Mouse (Mus musculus) hindbrain, embryonic 16.5 days (tissue): ENCODE results near the gene Pafah2. TPM values are rescaled to one million over a fixed set of nuclear protein-coding genes. Genes with fewer than 3 reads are reported as not detected.

Experiments used
- ATAC-seq: fragments of 200-750 bp; cut with Nextera tagmentation; 2 replicates; pipeline ENCODE4 v1.8.0; 2017; ENCODE audit warnings: moderate TSS enrichment, moderate library complexity
- H3K27ac ChIP-seq: fragments of 300-500 bp; sonication (generic); 2 replicates; pipeline ENCODE4 v1.5.1; 2014; ENCODE audit warnings: low read depth, mild to moderate bottlenecking, control low read depth, low read length, moderate library complexity
- H3K27me3 ChIP-seq: fragments of 300-500 bp; sonication (generic); replicated peaks from 2 replicates; pipeline ENCODE4 v1.6.1; 2014; ENCODE audit warnings: low read length; ENCODE audit not compliant: control insufficient read depth, insufficient read depth
- H3K36me3 ChIP-seq: fragments of 300-500 bp; sonication (generic); 2 replicates; pipeline ENCODE4 v1.6.1; 2014; ENCODE audit warnings: mild to moderate bottlenecking, low read length, moderate library complexity, mixed read lengths; ENCODE audit not compliant: control insufficient read depth, insufficient read depth
- H3K4me1 ChIP-seq: fragments of 300-500 bp; sonication (generic); 2 replicates; pipeline ENCODE4 v1.6.1; 2014; ENCODE audit warnings: low read depth, low read length; ENCODE audit not compliant: control insufficient read depth, insufficient read depth
- H3K4me2 ChIP-seq: fragments of 300-500 bp; sonication (generic); 2 replicates; pipeline ENCODE4 v1.6.1; 2014; ENCODE audit warnings: mild to moderate bottlenecking, low read length, control low read depth, moderate library complexity
- H3K4me3 ChIP-seq: fragments of 300-500 bp; sonication (generic); 2 replicates; pipeline ENCODE4 v1.5.1; 2014; ENCODE audit warnings: mild to moderate bottlenecking, low read length, control low read depth, moderate library complexity
- H3K9ac ChIP-seq: fragments of 300-500 bp; sonication (generic); 2 replicates; pipeline ENCODE4 v1.6.1; 2014; ENCODE audit warnings: low read depth, mild to moderate bottlenecking, control low read depth, low read length, moderate library complexity
- H3K9me3 ChIP-seq: fragments of 300-500 bp; sonication (generic); 2 replicates; pipeline ENCODE4 v1.6.1; 2014; ENCODE audit warnings: mild to moderate bottlenecking, low read length, moderate library complexity; ENCODE audit not compliant: control insufficient read depth
- WGBS: fragments of 180-500 bp; shearing (Covaris S2); extraction: QIAGEN DNeasy Blood & Tissue Kit; methylation state at CpG from one replicate; pipeline ENCODE4 v1.1.7; 2014; 5-methylcytosine and 5-hydroxymethylcytosine counted together
- polyA plus RNA-seq: library from polyadenylated mRNA; unstranded; fragments of >200 nt; fragmentation: Nextera tagmentation; extraction: Ambion mirVana; gene quantifications from 2 replicates; pipeline ENCODE4 v1.2.1, GENCODE M21; 2015

Pafah2 gene
- polyA plus RNA-seq, 1 experiment from 2014 or later = 7.8 TPM

GRCm38 (mm10) chr4:134388397-134388796 is 7.7 kb upstream of the Pafah2 start:
- WGBS = 10% methylated on average over 5 of the region's 5 CpGs
- no peak overlapping the region for H3K9ac ChIP-seq
- H3K9me3 ChIP-seq = 0 out of 2 replicates have a peak, but pooled peaks cover 2% of the 10 kb centered on the region
- H3K27ac ChIP-seq = no peak overlapping the region
- H3K4me2 ChIP-seq = no peak overlapping the region
- peaks cover 3% of the 10 kb centered on the region; the same call in 1 of the 2 replicates for H3K4me1 ChIP-seq
- no peak overlapping the region for H3K4me3 ChIP-seq
- H3K36me3 ChIP-seq = no peaks in the 10 kb centered on the region
- H3K27me3 ChIP-seq = no peaks in the 10 kb centered on the region
- ATAC-seq = no peak

DNA sequence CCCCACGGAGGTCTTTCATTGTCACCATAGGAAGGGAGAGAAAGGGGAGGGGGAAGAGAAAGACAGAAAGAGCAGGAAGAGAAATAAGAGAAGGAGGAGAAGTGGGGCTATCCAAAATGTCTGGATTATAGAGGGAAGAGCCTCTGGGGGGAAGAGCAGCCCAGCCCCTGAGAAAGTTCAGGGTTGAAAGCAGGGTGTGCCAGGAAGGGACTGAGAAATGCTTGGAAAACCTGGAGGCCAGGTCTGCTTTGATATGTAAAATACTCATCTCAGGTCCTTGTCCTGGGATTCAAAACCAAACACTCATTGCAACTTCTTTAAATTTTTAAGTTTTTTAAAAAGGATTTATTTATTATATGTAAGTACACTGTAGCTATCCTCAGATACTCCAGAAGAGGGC is 4.5 kb upstream of the Pafah2 start:
- ATAC-seq = no peak
- 0 out of 2 replicates have a peak, but pooled peaks cover 2% of the 10 kb centered on the region for H3K9me3 ChIP-seq
- no peaks in the 10 kb centered on the region for H3K27me3 ChIP-seq
- no peak overlapping the region for H3K4me3 ChIP-seq
- H3K4me2 ChIP-seq = no peak overlapping the region
- H3K36me3 ChIP-seq = no peaks in the 10 kb centered on the region
- no peak overlapping the region for H3K27ac ChIP-seq
- peaks cover 3% of the 10 kb centered on the region; the same call in 1 of the 2 replicates for H3K4me1 ChIP-seq
- H3K9ac ChIP-seq = no peak overlapping the region
- 93% methylated on average over 1 of the region's 1 CpGs for WGBS

DNA sequence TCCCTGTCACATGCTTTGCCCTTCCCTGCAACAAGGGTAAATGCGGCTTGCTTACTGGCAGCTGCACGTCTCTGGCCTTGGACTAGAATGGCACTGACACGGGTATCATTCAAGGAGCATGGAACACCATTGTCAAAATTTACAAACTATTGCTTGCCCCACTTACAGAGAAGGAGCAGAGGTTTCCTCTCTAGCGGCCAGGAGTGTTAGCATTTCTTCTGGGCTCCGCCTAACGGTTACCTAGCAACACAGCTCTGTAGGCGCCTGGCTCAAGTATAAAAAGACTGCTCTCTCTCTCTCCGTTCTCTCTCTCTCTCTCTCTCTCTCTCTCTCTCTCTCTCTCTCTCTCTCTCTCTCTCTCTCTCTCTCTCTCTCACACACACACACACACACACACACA is 3.5 kb upstream of the Pafah2 start:
- no peak overlapping the region for H3K4me3 ChIP-seq
- H3K9me3 ChIP-seq = 0 out of 2 replicates have a peak, but pooled peaks cover 2% of the 10 kb centered on the region
- H3K27ac ChIP-seq = no peak overlapping the region; the same call in 1 of the 2 replicates
- no peak overlapping the region for H3K9ac ChIP-seq
- H3K27me3 ChIP-seq = no peaks in the 10 kb centered on the region
- no peak overlapping the region for H3K4me2 ChIP-seq
- ATAC-seq = no peak
- peaks cover 9% of the 10 kb centered on the region for H3K4me1 ChIP-seq
- no peaks in the 10 kb centered on the region for H3K36me3 ChIP-seq
- 6% methylated on average over 8 of the region's 8 CpGs for WGBS

DNA sequence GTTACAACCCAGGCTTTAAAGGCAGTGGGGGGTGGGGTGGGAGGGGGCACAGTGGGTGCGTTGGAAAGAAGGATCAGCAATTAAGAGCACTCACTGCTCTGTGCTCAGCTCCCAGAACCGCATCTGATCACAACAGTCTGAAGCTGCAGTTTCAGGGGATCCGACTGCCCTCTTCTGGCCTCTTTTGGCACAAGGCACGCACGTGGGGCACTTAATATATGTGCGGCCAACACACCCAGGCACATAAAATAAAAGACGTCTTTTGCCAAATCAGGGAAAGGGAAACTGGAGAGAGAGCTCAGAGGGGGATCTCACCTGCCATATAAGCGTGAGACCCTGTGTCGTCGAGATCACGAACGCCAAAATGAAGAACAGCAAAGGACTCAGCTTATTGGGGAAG is 3.1 kb upstream of the Pafah2 start:
- Histone ChIP-seq H3K27ac (no peak overlapping the region), H3K9ac (no peak overlapping the region), H3K4me3 (no peak overlapping the region), H3K9me3 (0 out of 2 replicates have a peak, but pooled peaks cover 2% of the 10 kb centered on the region), H3K27me3 (no peaks in the 10 kb centered on the region), H3K4me1 (peaks cover 11% of the 10 kb centered on the region), H3K36me3 (no peaks in the 10 kb centered on the region), H3K4me2 (no peak overlapping the region; the same call in 1 of the 2 replicates)
- WGBS = 21% methylated on average over 12 of the region's 12 CpGs
- ATAC-seq = no peak

- WGBS = 95% methylated on average over 7 of the region's 7 CpGs
- Histone ChIP-seq H3K4me2 (no peak overlapping the region), H3K9me3 (0 out of 2 replicates have a peak, but pooled peaks cover 2% of the 10 kb centered on the region), H3K4me3 (no peak overlapping the region), H3K9ac (no peak overlapping the region), H3K4me1 (peaks cover 18% of the 10 kb centered on the region), H3K27ac (no peak overlapping the region; the same call in 1 of the 2 replicates), H3K27me3 (no peaks in the 10 kb centered on the region), H3K36me3 (no peaks in the 10 kb centered on the region)
- no peak for ATAC-seq
These were observed 978 bp upstream of the Pafah2 start for GRCm38 (mm10) chr4:134395142-134395541.

- no peaks in the 10 kb centered on the region for H3K9me3 ChIP-seq
- WGBS = 26% methylated on average over 7 of the region's 7 CpGs
- no peak for ATAC-seq
- H3K4me1 ChIP-seq = peaks cover 23% of the 10 kb centered on the region
- H3K4me3 ChIP-seq = peak overlapping the region; percentile 16; the same call in 1 of the 2 replicates
- H3K27ac ChIP-seq = peak overlapping the region; percentile 62
- no peaks in the 10 kb centered on the region for H3K27me3 ChIP-seq
- no peaks in the 10 kb centered on the region for H3K36me3 ChIP-seq
- peak overlapping the region; percentile 51; the same call in 1 of the 2 replicates for H3K9ac ChIP-seq
- peak overlapping the region; percentile 67 for H3K4me2 ChIP-seq
These were observed 1.0 kb downstream of the Pafah2 start for GRCm38 (mm10) chr4:134397121-134397520.

DNA sequence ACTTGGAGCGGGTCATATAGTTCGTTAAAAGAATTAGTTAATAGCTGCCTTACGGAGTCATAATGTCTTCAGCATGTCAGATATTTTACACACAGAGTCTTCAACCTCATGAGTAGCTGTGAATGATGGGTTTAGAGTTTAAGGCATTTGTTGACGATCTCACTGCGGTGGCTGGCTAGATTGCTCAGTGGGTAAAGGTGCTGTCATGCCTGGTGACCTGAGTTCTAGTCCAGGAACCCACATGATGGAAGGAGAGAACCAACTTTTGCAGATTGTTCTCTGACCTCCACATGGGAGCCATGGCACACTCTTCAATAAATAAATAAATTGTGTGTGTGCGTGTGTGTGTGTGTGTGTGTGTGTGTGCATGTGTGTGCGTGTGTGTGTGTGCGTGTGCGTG is 1.6 kb downstream of the Pafah2 start:
- no peak for ATAC-seq
- Histone ChIP-seq H3K9me3 (no peaks in the 10 kb centered on the region), H3K9ac (no peak overlapping the region), H3K4me1 (peaks cover 22% of the 10 kb centered on the region), H3K4me2 (no peak overlapping the region), H3K36me3 (no peaks in the 10 kb centered on the region), H3K27ac (no peak overlapping the region), H3K27me3 (no peaks in the 10 kb centered on the region), H3K4me3 (no peak overlapping the region)
- whole genome bisulfite sequencing = 85% methylated on average over 9 of the region's 9 CpGs

DNA sequence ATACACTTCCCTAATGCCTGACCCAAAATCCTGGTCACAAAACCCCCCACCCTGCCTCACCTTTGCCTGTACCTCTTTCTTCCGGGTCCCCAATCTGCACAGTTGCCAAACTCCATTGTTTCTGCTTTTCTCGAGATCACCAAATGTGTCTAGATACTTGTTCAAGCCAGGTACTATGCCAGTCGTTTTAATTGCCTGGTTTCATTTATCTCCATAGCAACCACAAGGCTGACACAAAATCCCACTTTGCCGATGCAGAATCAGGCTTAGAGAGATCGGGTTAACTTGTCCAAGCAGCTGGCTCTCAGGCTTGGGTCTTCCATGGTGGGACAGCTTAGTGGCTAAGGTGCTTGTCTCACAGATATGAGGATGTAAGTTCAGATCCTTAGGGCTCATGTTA is 4.1 kb downstream of the Pafah2 start:
- no peaks in the 10 kb centered on the region for H3K9me3 ChIP-seq
- no peak overlapping the region for H3K9ac ChIP-seq
- H3K36me3 ChIP-seq = no peaks in the 10 kb centered on the region
- peak overlapping the region; percentile 61; the same call in 1 of the 2 replicates for H3K27ac ChIP-seq
- peak overlapping the region; percentile 44 for H3K4me3 ChIP-seq
- no peaks in the 10 kb centered on the region for H3K27me3 ChIP-seq
- no peak for ATAC-seq
- peaks cover 22% of the 10 kb centered on the region for H3K4me1 ChIP-seq
- peak overlapping the region; percentile 68 for H3K4me2 ChIP-seq
- 21% methylated on average over 5 of the region's 5 CpGs for WGBS

DNA sequence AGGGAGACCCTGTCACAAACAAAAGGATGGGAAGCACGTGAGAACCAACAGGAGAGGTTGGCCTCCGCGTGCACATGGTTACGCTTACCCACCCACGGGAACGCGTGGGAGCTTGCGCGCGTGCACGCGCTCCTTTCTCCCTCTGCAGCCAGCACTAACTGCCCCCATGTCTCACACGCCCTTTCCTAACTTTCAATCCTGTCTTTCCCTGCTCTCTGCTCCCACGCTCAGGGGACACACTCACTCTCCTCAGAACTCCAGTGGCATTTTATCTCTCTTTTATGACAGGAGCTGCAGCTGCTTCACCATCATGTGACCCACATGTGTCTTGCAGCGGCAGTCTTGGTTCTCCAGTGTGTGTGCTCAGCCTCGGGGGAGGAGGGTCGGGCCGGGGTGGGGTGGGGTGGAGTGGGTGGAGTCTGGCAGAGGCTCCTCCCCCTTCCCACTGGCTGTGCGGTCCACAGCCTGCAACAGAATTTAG is 5.1 kb downstream of the Pafah2 start:
- Histone ChIP-seq H3K4me1 (peaks cover 22% of the 10 kb centered on the region), H3K4me2 (peak overlapping the region; percentile 68), H3K27me3 (no peaks in the 10 kb centered on the region), H3K9me3 (no peaks in the 10 kb centered on the region), H3K4me3 (peak overlapping the region; percentile 44), H3K36me3 (no peaks in the 10 kb centered on the region), H3K9ac (peak overlapping the region; percentile 66), H3K27ac (peak overlapping the region; percentile 76)
- 6% methylated on average over 19 of the region's 19 CpGs for WGBS
- ATAC-seq = peak; percentile 71
